Mouse (Mus musculus) ovary, postnatal 14 days (tissue): ENCODE results near the gene Card14.
A peak's percentile ranks its signal among the peaks of the same experiment; 100 is the strongest.

Experiments
- DNase-seq: peaks from one replicate; pipeline ENCODE4 v3.0.0; 2022; ENCODE audit warnings: low spot score

The Card14 gene

DNA sequence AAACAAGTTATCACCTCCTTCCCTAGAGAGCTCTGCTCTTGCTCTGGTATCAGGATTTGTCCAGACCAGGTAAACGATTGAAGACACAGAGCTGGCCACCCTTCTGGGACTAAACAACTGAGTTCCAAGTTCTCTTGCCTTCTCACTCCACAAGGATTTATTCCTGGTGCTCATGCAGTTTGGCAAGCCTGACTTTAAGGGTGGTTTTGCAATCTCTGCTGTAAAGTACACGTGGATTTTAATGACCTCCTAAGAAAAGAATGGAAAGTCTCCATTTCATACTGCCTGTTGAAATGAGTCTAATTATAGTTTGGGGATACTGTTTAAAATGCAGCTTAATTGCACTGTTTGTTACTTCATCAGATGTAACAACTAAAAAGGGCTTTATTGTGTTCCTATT, 6.6 kb upstream of the Card14 start:
- no peak for DNase-seq

DNA sequence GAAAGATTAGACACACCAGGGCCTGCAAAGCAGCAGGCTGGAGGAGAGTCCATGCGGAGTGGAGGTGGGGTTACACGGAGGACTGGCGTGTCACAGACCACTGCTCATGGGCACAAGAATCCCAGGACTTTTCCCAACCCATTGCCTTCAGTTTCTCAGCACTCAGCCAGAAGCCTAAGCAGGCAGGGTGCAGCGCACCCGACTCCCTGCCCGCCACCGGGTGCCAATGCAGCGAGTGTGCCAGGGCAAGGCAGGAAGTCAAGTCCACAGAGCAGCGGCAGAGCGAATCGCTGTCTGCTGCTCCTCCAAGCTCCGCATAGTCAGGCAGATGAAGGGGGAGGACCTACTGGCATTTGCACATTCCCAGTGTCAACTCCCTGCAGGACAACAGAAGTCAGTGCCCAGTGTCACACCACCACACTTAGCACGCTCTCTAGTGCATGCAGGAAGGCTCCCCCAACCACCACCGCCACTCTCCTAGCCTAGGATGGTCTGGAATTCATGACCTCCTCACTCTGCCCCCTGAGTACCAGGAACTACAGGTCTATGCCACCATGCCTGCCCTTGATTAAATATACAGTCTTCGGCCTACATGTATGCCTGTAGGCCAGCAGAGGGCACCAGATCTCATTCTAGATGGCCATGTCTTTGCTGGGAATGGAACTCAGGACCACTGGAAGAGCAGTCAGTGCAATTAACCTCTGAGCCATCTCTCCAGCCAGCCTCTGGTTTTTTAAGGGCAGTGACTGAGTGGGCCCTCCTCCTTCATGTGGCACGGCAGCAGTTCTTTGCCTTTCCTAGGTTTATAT, 2.5 kb upstream of the Card14 start:
- DNase-seq, result peak; percentile 31

GRCm38 (mm10) chr11:119306762-119307657, 558 bp upstream of the Card14 start:
- DNase-seq, result no peak

GRCm38 (mm10) chr11:119307916-119308315, 348 bp downstream of the Card14 start:
- no peak for DNase-seq

DNA sequence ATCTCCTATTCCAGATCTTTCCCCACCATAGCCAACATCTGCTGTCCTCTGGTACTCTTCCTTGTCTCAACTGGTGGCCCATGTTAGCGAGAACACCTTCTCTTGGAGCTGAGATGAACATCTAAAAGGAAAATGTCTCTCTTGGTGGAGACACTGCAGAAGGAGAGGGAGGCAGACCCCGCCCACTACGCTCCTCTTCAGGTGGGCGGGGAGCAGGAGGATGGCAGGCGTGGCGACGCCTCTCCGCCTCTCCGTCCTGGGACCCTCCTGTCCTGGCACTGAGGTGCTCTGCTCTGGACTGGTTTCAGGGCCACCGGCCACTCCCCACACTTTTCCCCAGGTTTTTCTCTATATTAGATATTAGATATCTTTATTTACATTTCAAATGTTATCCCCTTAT, 3.1 kb downstream of the Card14 start:
- DNase-seq, result no peak

GRCm38 (mm10) chr11:119314252-119314936, 6.8 kb downstream of the Card14 start:
- DNase-seq, result no peak

- DNase-seq, result no peak
Measured at GRCm38 (mm10) chr11:119316720-119317119, 9.2 kb downstream of the Card14 start.

DNA sequence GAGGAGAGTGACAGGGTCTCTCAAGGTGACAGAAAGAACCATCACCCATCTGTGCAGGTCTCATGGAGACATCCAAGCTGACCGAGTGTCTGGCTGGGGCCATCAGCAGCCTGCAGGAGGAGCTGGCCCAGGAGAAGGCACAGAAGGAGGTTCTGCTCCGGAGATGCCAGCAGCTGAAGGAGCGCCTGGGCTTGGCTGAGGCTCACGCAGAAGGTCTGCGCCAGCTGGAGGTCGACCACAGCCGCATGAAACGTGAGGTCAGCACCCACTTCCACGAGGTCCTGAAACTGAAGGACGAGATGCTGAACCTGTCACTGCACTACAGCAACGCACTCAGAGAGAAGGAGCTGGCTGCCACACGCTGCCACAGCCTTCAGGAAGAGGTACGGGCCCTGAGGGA, 15.0 kb downstream of the Card14 start:
- DNase-seq, result no peak

GRCm38 (mm10) chr11:119325068-119325467, 17.5 kb downstream of the Card14 start:
- no peak for DNase-seq

DNA sequence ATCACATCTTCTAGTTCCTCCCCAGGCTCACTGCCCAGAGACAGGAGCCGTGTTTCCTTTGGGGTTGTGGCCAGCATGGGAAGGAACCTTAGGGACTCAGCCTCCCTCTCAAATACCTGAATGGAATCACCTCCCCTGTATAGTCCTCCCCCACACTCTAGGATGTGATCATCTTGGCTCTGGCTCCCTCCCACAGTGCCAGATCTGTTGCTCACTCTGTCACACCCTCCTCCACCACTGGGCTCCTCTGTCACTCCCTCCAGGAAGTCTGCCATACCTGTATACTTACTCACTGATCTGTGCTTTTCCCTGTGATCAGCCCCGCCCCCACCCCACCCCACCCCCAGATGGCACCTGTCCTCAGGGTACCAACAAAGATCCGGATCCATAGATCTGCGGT, 23.0 kb downstream of the Card14 start:
- no peak for DNase-seq

- no peak for DNase-seq
Measured at GRCm38 (mm10) chr11:119331970-119332369, 24.4 kb downstream of the Card14 start.

DNA sequence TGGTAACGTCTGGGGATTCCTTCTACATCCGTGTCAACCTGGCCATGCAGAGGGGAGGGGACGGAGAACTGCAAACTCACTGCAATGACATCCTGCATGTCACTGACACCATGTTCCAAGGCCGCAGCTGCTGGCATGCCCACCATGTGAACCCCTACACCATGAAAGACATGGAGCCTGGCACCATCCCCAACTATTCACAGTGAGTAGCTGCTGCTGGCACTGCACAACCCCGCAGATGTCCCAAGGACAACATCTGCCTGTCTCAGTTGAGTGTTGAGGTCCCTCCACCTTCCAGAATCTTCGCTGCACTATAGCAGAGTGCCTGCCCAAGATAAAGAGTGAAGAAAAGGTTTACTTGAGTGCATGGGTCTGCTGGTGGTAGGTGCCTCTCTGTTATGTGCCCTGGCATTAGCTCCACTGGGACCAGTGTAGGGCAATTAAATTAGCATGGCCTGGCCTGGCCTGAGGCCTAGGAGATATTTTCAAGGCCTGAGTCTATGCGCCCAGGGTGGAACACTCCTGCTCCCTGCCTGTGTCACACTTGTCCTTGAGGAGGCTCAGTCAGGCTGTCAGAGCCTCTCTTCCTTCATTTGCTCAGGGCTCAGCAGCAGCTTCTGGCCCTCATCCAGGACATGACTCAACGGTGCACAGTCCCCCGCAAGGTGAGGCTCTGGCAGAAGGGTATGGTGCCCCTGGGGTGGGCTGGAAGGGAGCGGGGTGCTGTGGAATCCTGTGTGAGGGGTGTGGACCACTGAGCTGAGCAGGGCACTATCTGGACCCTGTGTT, 30.9 kb downstream of the Card14 start:
- DNase-seq, result no peak

- DNase-seq, result no peak
Measured at GRCm38 (mm10) chr11:119339179-119339578, 31.6 kb downstream of the Card14 start.

GRCm38 (mm10) chr11:119339637-119340036, 32.1 kb downstream of the Card14 start:
- peak; percentile 69 for DNase-seq

DNA sequence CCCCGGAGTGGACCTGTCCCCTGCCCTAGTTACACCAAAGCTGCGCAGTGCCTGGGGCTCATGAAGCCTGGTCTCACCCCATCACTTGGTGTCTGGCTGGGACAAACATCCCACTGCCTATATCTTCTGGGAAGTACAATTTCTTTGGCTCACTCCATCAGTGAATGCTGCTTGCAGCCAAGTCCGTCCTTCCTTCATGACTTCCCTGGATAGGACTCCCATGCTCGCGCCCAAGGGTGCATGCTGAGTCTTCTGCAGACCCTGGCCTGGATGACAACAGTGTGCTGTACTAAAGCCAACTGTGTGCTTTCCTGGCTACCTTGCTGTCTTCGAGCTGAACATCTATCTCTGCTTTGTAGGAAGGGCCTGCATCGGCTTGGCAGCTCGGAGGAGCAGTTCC, 36.6 kb downstream of the Card14 start:
- DNase-seq, result no peak

DNA sequence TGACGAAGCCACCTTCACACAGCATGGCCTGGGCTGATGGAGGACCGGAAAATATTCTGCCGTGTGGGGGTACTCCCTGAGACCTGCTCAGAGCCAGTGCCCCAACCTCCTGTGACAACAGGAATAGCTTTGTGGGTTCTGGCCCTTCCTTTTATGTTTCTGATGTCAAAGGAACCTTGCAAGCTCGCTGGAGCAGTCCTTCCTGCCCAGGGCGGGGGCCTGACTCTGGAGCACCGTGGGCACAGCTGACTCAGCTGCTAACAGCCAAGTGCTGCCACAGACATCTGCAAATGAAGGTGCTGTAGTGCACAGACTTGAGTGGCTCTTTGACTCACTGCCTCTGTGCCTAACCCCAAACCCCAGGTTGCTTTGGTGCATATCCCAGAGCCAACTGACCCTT, 37.3 kb downstream of the Card14 start:
- no peak for DNase-seq

- DNase-seq, result no peak
Measured at GRCm38 (mm10) chr11:119347125-119347524, 39.6 kb downstream of the Card14 start.

- no peak for DNase-seq
Measured at GRCm38 (mm10) chr11:119352113-119352512, 44.5 kb downstream of the Card14 start.

GRCm38 (mm10) chr11:119353946-119354345, 46.4 kb downstream of the Card14 start:
- no peak for DNase-seq

- DNase-seq, result no peak
Measured at GRCm38 (mm10) chr11:119354798-119355442, 47.4 kb downstream of the Card14 start.
